Mouse (Mus musculus) erythroblast, embryonic 14.5 days (primary cell): ENCODE results near the gene Gm28048.

Experiments
- GATA1 ChIP-seq: IDR thresholded peaks from 2 replicates; pipeline ENCODE4 v1.6.1; 2012; ENCODE audit warnings: low read length, inconsistent platforms, mixed read lengths
- TAL1 ChIP-seq: IDR thresholded peaks from 3 replicates; pipeline ENCODE4 v1.6.1; 2012; ENCODE audit warnings: low read length, inconsistent platforms, mixed read lengths

GRCm38 (mm10) chr11:22949101-22949500 is 32.8 kb downstream of the Gm28048 start:
- TF ChIP-seq GATA1 (no peak), TAL1 (no peak)
